Mouse (Mus musculus) lung, postnatal 0 days (tissue): ENCODE results near the gene Gm28374.

Experiments
- CTCF ChIP-seq: IDR thresholded peaks from 2 replicates; pipeline ENCODE4 v1.5.1; 2016; ENCODE audit warnings: antibody characterized with exemption, mild to moderate bottlenecking
- EP300 ChIP-seq: IDR thresholded peaks from 2 replicates; pipeline ENCODE4 v1.6.1; 2016; ENCODE audit warnings: antibody characterized with exemption, mild to moderate bottlenecking, control low read depth

DNA sequence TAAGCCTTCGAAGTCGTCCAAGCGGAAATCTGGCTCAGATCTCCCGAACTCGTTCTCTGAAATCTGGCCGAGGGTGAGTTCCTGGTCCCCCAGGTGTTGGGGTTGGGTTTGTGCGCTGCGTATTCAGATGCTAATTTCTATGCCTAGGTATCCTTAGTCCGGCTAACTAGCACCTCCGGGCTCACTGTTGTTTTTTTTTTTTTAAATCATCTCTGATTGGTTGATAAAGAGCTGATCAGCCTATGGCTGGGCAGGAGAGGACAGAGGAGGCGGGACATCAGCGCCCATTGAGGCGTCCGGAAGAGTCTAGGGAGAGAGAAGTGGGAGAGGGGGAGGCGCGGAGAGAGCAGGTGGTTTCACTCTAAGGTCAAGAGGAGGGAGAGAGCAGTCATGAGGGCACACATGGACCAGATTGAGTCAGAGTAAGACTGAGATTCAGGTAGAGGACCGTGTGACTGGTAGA, 3.4 kb upstream of the Gm28374 start:
- TF ChIP-seq EP300 (no peak), CTCF (no peak)
